Mouse (Mus musculus) kidney, embryonic 14.5 days (tissue): ENCODE results near the gene 3110082J24Rik. TPM values are rescaled to one million over a fixed set of nuclear protein-coding genes. Genes with fewer than 3 reads are reported as not detected.

ENCODE experiments used
- ATAC-seq: fragments of 200-750 bp; cut with Nextera tagmentation; 2 replicates; pipeline ENCODE4 v1.8.0; 2017; ENCODE audit warnings: moderate number of reproducible peaks, mild to moderate bottlenecking, moderate TSS enrichment, moderate library complexity; ENCODE audit not compliant: low FRiP score, low TSS enrichment
- H3K27ac ChIP-seq: fragments of 300-500 bp; sonication (generic); 2 replicates; pipeline ENCODE4 v1.5.1; 2014; ENCODE audit warnings: low read depth, mild to moderate bottlenecking, low read length, moderate library complexity, mixed read lengths
- H3K27me3 ChIP-seq: fragments of 300-500 bp; sonication (generic); 2 replicates; pipeline ENCODE4 v1.6.1; 2014; ENCODE audit warnings: mild to moderate bottlenecking, low read length; ENCODE audit not compliant: control insufficient read depth, insufficient read depth
- H3K36me3 ChIP-seq: fragments of 300-500 bp; sonication (generic); 2 replicates; pipeline ENCODE4 v1.6.1; 2014; ENCODE audit warnings: low read length, mixed read lengths; ENCODE audit not compliant: control insufficient read depth, insufficient read depth
- H3K4me1 ChIP-seq: fragments of 300-500 bp; sonication (generic); 2 replicates; pipeline ENCODE4 v1.6.1; 2014; ENCODE audit warnings: low read length, mixed read lengths; ENCODE audit not compliant: control insufficient read depth, insufficient read depth
- H3K4me2 ChIP-seq: fragments of 300-500 bp; sonication (generic); replicated peaks from 2 replicates; pipeline ENCODE4 v1.6.1; 2014; ENCODE audit warnings: low read depth, mild to moderate bottlenecking, low read length
- H3K4me3 ChIP-seq: fragments of 300-500 bp; sonication (generic); 2 replicates; pipeline ENCODE4 v1.5.1; 2014; ENCODE audit warnings: mild to moderate bottlenecking, low read length
- H3K9ac ChIP-seq: fragments of 300-500 bp; sonication (generic); 2 replicates; pipeline ENCODE4 v1.6.1; 2014; ENCODE audit warnings: low read depth, mild to moderate bottlenecking, low read length, moderate library complexity
- H3K9me3 ChIP-seq: fragments of 300-500 bp; sonication (generic); 2 replicates; pipeline ENCODE4 v1.6.1; 2016; ENCODE audit warnings: low read length; ENCODE audit not compliant: control insufficient read depth
- WGBS: fragments of 180-500 bp; shearing (Covaris S2); extraction: QIAGEN DNeasy Blood & Tissue Kit; methylation state at CpG from one replicate; pipeline ENCODE4 v1.1.7; 2014; 5-methylcytosine and 5-hydroxymethylcytosine counted together
- polyA plus RNA-seq: library from polyadenylated mRNA; unstranded; fragments of >200 nt; fragmentation: Nextera tagmentation; extraction: Ambion mirVana; gene quantifications from 2 replicates; pipeline ENCODE4 v1.2.1, GENCODE M21; 2014

Gene 3110082J24Rik
- polyA plus RNA-seq, 1 experiment from 2014 or later = not detected

GRCm38 (mm10) chr5:30146526-30146925 lies 40.6 kb upstream of the 3110082J24Rik start:
- Histone ChIP-seq H3K36me3 (peaks cover 47% of the 10 kb centered on the region), H3K27ac (no peak overlapping the region)
- WGBS = 94% methylated on average over 6 of the region's 6 CpGs

GRCm38 (mm10) chr5:30138193-30138592 lies 32.3 kb upstream of the 3110082J24Rik start:
- Histone ChIP-seq H3K9ac (no peak overlapping the region), H3K9me3 (no peaks in the 10 kb centered on the region), H3K4me3 (no peak overlapping the region), H3K36me3 (peaks cover 85% of the 10 kb centered on the region), H3K27me3 (no peaks in the 10 kb centered on the region), H3K27ac (no peak overlapping the region), H3K4me2 (no peak overlapping the region), H3K4me1 (no peaks in the 10 kb centered on the region)
- WGBS = 89% methylated on average over 4 of the region's 4 CpGs
- ATAC-seq = no peak

More at GRCm38 (mm10) chr5:30146526-30146925, 40.6 kb upstream of the 3110082J24Rik start:
- H3K27me3 ChIP-seq = no peaks in the 10 kb centered on the region
- no peak overlapping the region for H3K4me3 ChIP-seq
- H3K9ac ChIP-seq = no peak overlapping the region
- no peaks in the 10 kb centered on the region for H3K4me1 ChIP-seq
- no peak for ATAC-seq
- H3K9me3 ChIP-seq = no peaks in the 10 kb centered on the region
- no peak overlapping the region for H3K4me2 ChIP-seq

DNA sequence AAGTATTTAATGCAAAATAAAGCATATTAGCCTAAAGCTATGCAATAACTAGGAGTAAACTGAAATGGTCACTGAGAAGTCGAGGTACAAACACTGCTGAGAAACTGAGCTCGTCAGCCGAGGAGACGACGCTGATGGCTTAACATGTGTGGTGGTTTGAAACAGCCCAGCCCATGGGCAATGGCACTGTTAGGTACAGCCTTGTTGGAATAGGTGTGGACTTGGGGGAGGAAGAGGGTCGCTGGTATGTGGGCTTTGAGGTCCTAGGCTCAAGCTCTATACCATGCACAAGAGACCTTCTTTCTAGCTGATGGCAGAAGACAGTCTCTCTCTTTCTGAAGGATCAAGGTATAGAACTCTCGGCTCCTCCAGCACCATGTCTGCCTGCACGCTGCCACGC lies 31.4 kb upstream of the 3110082J24Rik start:
- Histone ChIP-seq H3K27me3 (no peaks in the 10 kb centered on the region), H3K9me3 (no peaks in the 10 kb centered on the region), H3K36me3 (peaks cover 83% of the 10 kb centered on the region), H3K9ac (no peak overlapping the region), H3K4me1 (no peaks in the 10 kb centered on the region), H3K27ac (no peak overlapping the region), H3K4me2 (no peak overlapping the region), H3K4me3 (no peak overlapping the region)
- WGBS = 94% methylated on average over 9 of the region's 9 CpGs
- no peak for ATAC-seq

DNA sequence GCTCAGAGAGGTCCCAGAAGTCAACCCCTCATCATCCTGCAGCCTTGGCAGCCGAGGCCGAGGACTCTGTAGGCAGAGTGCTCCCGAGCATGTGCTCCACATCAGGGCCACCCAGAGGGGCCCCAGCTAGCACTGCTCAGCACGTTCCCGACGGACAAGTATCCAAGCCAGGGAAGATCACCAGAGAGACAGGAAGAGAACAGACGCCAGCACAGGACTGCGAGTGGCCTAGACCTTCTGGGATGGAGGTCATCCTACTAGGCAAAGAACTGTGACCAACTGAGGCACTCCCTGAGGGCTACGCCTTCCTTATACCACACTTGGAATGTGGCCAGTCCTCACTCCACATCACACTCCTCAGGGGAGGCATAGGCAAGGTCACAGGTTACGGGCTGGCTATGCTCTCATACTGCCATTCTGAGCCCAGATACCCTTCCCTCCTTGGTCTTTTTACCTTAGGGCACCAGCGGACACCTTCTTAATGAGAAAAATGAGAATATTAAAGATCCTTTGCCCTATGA lies 29.9 kb upstream of the 3110082J24Rik start:
- Histone ChIP-seq H3K4me2 (no peak overlapping the region), H3K4me1 (no peaks in the 10 kb centered on the region), H3K9ac (no peak overlapping the region), H3K27ac (no peak overlapping the region), H3K27me3 (no peaks in the 10 kb centered on the region), H3K36me3 (peaks cover 81% of the 10 kb centered on the region), H3K4me3 (no peak overlapping the region), H3K9me3 (no peaks in the 10 kb centered on the region)
- 93% methylated on average over 11 of the region's 11 CpGs for WGBS
- ATAC-seq = no peak

- H3K27ac ChIP-seq = no peak overlapping the region
Observed at GRCm38 (mm10) chr5:30132173-30132572, 26.3 kb upstream of the 3110082J24Rik start.

GRCm38 (mm10) chr5:30131246-30131645 lies 25.4 kb upstream of the 3110082J24Rik start:
- Histone ChIP-seq H3K4me2 (no peak overlapping the region), H3K27ac (no peak overlapping the region), H3K27me3 (no peaks in the 10 kb centered on the region), H3K9ac (no peak overlapping the region), H3K36me3 (peaks cover 86% of the 10 kb centered on the region), H3K9me3 (no peaks in the 10 kb centered on the region), H3K4me3 (no peak overlapping the region), H3K4me1 (no peaks in the 10 kb centered on the region)
- WGBS = 45% methylated on average over 4 of the region's 4 CpGs
- no peak for ATAC-seq

More at GRCm38 (mm10) chr5:30132173-30132572, 26.3 kb upstream of the 3110082J24Rik start:
- no peak overlapping the region for H3K9ac ChIP-seq
- H3K4me3 ChIP-seq = no peak overlapping the region
- no peaks in the 10 kb centered on the region for H3K4me1 ChIP-seq
- H3K27me3 ChIP-seq = no peaks in the 10 kb centered on the region
- WGBS = 95% methylated on average over 2 of the region's 2 CpGs
- peaks cover 81% of the 10 kb centered on the region for H3K36me3 ChIP-seq
- H3K4me2 ChIP-seq = no peak overlapping the region
- ATAC-seq = no peak
- no peaks in the 10 kb centered on the region for H3K9me3 ChIP-seq

GRCm38 (mm10) chr5:30128680-30129079 lies 22.8 kb upstream of the 3110082J24Rik start:
- H3K9me3 ChIP-seq = no peaks in the 10 kb centered on the region
- H3K27ac ChIP-seq = no peak overlapping the region
- H3K27me3 ChIP-seq = no peaks in the 10 kb centered on the region
- H3K4me2 ChIP-seq = no peak overlapping the region
- peaks cover 88% of the 10 kb centered on the region for H3K36me3 ChIP-seq
- H3K9ac ChIP-seq = no peak overlapping the region
- WGBS = 96% methylated on average over 6 of the region's 6 CpGs
- no peak overlapping the region for H3K4me3 ChIP-seq
- no peak for ATAC-seq
- no peaks in the 10 kb centered on the region for H3K4me1 ChIP-seq

GRCm38 (mm10) chr5:30127921-30128597 lies 22.2 kb upstream of the 3110082J24Rik start:
- WGBS = 94% methylated on average over 13 of the region's 13 CpGs
- no peaks in the 10 kb centered on the region for H3K27me3 ChIP-seq
- ATAC-seq = no peak
- no peak overlapping the region for H3K27ac ChIP-seq
- no peaks in the 10 kb centered on the region for H3K9me3 ChIP-seq
- no peaks in the 10 kb centered on the region for H3K4me1 ChIP-seq
- no peak overlapping the region for H3K4me3 ChIP-seq
- H3K36me3 ChIP-seq = peaks cover 87% of the 10 kb centered on the region
- no peak overlapping the region for H3K4me2 ChIP-seq
- no peak overlapping the region for H3K9ac ChIP-seq

- Histone ChIP-seq H3K27me3 (no peaks in the 10 kb centered on the region), H3K4me1 (no peaks in the 10 kb centered on the region), H3K36me3 (peaks cover 90% of the 10 kb centered on the region), H3K4me2 (no peak overlapping the region), H3K9ac (no peak overlapping the region), H3K4me3 (no peak overlapping the region), H3K9me3 (no peaks in the 10 kb centered on the region), H3K27ac (no peak overlapping the region)
- ATAC-seq = no peak
- 85% methylated on average over 7 of the region's 7 CpGs for WGBS
Observed at GRCm38 (mm10) chr5:30126756-30127155, 20.9 kb upstream of the 3110082J24Rik start.
